Mouse (Mus musculus): ENCODE data around the gene Filip1l.

Gene Filip1l

DNA sequence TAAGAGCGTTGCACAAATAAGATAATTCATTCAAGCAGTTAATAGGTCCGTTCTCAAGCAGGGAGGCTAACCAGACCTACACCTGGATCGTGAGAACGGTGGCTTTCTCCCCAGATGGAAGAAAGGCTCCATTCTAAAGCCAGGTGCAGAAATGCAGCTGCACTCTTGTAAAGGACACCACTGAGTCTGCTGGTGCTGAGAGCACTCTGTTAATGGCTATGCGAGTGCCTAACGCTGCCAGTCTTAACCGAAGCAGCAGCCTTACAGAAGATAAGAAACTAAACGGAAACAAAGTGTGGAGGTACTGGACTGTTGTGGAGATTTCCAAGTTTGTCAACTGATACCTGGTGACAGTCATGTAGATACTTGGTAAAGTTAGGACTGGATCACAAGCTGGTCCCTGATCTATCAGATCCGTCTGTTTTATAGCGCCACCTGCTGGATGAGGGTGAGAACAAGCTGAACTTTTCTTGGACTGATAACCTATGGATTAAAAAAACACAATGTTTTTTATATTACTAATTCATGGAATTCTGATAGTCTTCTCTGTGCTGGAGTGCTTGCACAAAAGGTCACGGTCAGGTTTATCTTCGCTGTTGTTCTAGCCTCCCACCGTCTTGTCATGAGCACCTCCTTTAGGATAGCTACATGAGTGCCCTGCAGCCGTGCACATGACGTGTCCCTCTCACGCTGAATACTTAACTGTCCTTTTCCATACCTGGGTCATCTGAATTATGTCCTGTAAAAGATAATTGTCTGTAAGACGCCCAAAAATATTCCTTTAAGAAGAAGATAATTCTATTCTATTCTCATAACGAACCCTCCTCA, 45.7 kb downstream of the Filip1l start:
- peak; percentile 51 to 61 for DNase-seq

DNA sequence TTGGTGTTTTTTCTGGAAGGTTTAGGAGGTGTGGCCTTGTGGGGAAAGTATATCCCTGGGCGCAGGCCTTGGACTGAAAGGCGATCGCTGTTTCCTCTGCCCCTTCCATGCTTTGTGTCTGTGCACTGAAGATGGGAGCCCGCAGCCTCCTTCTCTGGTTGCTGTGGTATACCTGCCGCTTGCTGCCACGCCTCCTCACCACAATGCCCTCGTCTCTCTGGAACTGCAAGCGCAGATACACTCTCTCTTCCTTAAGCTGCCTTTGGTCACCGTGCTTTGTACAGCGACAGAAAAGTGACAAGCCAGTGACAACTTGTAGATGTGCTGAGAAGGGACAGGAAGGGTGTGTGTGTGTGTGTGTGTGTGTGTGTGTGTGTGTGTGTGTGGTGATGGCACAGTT, 46.7 kb downstream of the Filip1l start:
- DNase-seq, result no peak

DNA sequence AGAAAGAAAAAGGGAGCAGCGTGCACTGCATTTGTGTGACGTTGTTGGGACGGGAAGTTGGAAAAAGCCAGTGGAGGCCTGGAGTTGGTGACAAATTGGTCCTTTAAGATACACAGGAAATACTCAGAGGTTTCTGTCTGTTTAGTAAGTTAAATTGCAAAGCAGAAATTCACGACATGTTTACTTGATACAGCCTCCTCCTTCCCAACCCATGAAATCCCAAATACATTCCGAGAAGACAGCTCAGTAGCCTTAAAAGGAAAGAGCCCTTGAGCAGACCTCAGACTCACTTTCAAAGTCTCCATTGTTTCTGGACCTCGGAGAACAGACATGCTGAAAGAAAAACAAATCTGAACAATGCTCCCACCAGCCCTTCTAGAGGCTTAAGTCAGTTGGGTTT, 48.8 kb downstream of the Filip1l start:
- no peak for DNase-seq

DNA sequence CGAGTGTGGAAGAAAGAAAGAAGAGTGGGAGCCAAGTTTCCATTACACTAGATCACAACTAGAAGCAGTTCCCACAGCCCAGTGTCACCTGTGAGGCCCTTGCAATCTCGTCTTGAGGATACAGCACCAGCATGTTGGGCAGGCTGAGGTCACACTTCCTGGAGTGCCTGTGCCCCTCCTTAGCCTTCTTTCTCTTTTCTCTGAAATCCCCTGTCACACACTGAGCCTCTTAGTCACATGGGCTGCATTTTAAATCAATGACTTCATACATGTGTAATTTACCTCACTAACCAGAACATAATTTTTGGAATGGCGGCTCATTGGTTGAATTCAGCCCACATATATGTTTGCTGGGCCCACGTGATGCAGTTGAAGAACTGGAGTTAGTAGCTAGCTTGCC, 50.0 kb downstream of the Filip1l start:
- no peak for DNase-seq

DNA sequence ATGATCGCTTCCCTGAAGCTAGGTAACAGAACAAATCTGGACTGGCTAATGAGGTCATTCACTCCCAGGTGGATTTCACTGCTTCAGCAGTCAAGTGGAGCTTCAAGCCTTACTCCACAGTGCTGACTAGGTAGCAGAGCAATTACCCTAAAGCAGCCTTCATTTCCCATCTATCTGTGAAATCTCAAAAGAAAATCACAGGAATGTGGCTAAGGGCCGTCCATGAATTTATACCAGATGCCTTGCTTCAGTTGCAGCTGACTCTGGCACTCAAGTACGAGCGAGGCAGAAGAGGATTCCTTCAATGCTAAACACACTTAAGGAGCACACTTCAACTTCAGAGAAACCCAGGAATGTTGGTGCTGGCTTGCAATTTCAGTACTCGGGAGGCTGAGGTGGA, 50.9 kb downstream of the Filip1l start:
- no peak for DNase-seq

DNA sequence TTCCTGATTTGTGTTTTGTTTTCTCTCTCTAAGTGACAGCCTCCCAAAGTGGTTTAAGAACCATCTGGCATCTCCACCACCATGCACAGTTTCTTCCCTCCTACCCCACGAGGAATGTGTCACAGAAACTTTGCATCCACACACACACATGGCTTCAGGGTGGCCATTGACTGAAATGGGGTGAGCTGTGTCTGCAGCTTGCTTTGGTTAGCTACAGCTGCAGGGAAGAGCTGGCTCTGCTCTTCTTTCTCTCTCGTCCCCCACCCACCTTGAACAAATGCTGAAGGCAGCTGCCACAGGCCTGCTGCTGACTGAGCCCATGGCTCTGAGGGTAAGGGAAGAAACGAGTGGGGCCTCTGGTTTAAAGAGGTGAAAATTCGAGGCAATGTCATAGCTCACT, 59.9 kb downstream of the Filip1l start:
- no peak for DNase-seq

DNA sequence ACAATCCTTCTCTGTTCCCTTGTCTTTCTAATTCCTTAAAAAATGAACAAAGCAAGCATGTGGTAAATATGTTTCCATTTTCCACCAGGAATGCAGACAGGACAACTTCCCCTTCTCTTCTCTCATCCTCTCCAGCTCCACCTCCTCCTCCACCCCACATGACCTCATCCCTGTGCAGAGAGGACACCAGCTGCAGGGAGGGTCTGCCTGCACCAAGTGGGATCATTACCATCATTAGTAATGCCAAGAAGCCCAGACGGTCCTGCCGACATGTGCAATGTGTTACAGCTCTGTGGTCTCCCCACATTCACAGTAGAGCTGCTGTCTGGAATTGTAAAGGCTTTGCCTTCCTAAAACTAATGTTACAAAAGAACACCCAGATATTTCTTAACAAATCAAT, 63.2 kb downstream of the Filip1l start:
- DNase-seq, result no peak

DNA sequence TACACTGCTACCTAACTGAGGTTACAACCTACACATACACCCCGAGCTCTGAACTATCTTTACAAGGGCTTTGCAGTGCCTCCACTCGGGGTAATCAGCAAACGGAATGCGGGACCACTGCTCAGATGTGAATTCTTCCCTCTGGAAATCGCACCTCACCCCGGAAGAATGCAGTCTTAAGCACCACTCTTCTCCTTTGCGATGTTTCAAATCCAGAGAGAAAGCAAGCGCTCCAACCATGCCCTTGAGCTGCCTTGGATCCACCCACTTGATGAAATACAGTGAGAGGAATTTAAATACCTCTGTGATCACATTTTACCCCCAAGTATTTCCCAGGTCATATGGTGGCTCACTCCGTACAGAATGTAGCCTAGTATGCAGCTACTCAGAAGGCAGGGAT, 64.1 kb downstream of the Filip1l start:
- DNase-seq, result no peak

DNA sequence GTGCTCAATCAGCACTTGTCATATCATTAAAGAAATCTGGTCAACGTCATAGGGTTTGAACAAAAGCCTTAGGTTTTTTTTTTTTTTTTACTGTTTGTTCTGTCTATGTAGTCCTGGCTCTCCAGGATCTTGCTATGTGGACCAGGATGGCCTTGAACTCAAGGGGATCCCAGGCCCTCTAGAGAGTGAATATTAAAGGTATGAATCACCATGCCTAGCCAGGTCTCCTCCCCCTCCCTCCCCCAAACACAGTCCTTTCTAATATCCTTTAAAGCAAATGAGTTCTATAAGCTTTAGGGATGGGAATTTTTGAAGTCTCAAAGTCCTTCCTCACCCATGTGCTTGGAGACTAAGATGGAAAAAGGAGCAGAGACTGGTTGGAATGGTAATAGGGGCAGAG, 65.1 kb downstream of the Filip1l start:
- DNase-seq, result no peak

DNA sequence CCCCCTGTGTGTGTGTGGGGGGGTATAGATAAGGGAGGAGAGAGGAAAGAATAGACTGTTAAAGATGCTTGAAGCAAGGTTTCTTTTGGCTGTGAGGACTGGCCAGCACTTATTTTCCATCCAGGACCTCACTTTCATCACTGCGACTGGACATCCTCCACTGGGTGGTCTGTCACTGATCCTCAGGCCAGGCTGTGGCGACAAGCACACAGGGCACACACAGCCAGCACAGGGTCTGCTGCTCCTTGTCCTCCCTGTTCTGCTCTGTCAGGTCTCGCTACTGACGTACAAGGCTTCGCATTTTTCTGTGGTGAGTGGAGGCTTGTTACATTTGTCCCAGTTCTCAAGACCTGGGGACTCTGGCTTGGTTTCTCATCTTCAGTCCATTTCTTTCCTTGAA, 66.4 kb downstream of the Filip1l start:
- no peak for DNase-seq

DNA sequence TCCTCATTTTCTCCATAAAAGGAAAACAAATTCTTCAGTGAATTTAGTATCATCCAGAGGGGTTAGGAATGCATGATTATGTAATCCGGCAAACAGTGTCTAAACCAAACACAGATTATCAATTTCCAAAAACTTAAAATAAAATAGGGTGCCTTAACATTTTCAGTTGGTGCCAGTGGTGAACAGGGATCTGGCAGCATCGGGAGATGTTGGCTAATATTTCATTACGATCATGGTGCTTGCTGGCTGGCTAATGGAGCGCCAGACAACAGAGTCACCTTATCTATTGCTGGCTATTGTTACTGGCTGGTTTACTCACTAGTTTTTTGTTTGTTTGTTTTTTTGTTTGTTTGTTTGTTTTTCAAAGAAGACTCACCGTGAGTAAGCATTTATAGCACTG, 67.0 kb downstream of the Filip1l start:
- DNase-seq, result no peak

DNA sequence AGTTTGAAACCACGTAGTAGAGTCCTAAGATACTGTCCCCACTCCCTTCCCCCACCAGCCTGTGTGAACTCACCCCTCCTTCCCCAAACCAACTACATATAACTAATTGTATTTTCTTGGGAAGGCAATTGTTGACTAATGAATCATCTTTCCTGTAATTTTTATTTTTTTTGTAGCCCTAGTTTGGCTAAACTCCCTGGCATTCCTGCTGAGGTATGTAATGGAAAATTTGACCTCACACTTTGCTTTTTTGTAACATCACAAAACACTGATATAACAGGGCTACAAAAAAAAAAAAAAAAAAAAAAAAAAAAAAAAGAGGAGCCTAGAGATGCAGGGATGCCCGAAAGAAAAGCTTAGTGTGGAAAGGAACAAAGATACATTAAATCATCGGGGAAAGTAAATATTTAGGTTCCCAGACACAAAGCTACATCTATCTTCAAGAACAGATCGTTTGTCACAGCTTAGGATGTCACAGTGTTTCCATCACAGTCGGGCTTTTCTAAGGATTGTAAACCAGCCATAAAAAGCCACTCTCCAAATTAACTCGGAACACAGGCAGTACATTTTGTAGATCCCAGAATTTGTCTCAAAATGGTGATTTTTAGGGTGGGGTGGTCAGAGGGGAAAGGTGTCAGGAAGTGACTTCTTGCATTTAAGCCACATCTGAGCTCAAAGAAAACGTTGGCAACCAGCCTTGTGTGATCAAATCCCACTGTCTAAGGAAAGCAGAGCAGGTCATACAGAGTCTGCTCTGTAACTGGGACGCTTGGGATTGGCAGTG, 68.1 kb downstream of the Filip1l start:
- no peak for DNase-seq

DNA sequence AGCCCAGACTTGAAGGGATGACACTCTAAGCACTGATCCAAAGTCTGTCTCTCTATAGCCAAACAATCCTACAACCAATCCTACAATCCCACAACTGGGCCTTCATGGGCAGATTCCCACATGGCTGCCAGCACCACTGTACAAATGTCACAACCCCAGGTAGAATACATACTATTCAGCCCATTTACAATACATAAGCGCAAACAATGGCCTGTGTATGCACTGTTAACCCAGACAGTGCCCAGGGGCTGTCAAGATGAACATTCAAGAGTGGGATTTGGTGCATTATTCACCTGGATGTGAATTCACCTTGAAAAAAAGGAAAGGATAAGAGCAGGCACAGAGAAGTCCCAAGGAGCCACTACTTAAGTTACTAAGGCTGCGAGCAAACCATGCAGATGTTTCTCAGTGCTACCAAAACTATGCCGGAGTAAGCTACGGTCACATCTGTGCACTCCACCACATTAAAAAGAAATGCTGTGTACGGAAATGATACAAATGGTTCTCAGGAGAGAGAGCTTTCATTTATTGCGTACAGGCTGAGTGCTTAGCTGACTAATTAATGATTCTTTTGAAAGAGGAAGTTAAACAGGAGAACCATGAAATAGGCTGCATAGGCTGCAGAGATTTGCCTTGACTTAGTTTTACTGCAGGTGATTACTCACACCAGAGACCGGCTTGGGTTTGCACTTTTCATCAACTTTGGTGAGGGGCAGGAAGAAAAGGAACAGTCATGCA, 69.0 kb downstream of the Filip1l start:
- no peak for DNase-seq

DNA sequence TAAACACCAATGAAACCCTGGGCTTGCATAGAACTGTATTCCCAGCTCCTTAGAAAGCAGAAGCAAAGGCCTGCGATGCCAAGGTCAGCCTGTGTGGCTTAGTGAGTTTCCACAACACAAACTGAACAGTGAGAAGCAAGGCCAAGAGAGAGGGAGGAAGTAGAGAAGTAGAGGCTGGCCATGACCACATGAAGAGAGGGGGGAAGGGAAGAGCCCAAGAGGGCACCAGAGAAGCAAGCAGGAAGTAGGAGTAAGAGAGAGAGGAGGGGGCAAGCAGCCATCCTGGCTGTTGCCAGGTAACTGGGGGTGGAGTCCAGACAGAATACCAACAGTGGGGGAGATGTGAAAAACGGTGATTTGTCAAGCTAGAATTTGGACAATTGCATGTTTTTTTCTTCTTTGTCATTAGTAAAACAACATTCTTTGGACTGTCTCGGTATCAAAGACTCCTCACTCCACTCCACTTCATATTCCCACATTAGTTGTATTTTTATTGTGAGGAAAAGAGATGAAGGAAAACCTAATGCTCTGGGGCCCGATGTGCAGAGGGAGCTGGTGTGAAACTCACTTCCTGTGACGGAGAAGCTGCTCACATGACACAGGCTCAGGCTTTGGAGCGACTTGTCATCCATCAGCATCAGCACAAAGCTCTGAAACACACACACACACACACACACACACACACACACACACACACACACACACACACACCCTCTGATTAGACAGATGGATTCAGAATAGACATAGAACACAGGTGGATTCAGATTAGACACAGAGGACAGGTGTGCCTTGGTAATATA, 70.3 kb downstream of the Filip1l start:
- DNase-seq, result no peak

DNA sequence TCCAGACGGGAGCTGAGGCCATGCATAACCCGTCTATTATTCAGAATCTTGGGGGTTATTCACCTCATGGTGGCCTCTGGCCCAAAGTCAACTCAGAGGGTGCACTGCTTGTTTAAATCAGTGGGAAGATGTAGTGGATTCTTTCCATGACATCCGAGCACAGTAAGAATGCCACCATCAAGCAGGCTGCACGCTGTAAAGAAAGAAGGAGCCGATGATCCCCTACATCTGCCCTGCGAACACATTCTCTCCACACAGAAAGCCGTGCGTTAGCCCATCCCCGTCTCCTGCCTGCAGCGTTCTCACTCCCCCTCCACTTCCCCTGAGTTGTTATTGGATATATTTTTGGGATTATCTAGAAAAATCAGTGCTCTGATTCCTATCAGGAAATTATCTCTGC, 73.8 kb downstream of the Filip1l start:
- DNase-seq, result no peak

DNA sequence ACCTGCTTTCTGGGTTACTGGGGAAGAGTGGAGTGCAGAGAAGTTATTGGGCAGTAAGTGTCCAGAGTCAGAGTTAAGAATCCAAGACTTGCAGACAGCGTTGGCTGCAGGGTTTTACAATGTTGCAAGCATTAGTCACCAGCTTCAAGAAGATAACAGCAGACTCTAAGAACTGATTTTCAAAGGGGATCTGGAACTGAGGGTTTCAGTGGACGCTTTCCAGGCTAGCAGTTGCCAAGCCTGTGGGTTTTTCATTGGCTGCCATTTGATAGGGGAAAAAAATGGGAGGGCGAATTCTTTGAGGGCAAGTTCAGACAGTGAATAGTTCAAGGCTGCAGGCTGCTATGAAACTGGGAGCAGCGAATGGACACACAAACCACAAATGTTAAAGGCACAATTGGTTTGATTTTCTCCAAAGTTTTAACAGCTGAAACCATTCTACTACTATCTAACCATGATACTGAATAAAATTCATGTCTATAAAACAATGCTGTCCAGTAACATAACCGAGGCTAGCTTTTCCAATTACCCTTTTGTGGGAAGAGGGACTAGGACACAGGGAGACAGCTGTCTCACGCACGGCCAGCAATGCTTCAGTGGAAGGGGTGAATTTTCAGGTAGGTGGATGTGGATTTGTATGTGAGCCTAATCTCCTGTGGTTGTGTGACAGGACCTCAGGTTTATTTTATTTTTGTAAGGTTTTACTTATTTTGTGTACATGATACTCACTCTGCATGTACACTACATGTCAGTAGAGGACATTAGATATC, 74.8 kb downstream of the Filip1l start:
- no peak for DNase-seq

DNA sequence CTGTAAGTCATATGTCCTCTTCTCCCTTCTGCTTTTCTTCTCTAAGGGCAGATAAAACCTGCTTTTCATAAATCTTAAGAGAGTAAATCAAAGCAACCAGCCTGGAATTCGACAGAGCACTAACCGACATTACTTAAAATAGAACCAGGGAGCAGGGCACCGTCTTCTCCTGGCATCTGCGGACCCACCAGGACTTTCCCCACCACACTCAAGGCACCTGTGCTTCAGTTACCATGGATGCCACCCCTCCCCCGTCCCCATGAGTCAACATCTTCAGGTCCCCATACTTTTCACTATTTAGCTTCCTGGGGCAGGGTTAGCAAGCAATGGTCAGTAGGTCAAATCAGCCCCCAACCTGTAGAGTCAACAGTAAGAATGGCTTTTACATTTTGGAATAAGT, 76.1 kb downstream of the Filip1l start:
- DNase-seq, result no peak

DNA sequence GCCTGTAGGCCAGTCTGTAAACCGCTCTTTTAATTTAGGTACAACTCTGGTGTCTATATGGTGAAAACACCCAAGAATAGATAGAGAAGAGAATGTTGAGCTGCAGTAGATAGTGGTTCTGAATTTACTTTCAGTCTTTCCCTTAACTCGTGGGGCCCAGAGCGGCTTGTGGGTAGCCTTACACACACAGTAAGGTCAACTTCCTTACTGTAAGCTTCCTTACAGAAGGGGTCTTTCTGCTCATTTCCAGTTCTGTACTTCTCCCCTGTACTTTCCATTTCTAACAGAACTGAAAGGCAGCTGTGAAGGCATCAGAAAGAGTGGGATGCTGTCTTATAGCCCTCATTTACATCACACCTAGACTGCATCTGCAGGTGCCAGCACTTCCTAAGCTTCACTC, 78.4 kb downstream of the Filip1l start:
- DNase-seq, result no peak

DNA sequence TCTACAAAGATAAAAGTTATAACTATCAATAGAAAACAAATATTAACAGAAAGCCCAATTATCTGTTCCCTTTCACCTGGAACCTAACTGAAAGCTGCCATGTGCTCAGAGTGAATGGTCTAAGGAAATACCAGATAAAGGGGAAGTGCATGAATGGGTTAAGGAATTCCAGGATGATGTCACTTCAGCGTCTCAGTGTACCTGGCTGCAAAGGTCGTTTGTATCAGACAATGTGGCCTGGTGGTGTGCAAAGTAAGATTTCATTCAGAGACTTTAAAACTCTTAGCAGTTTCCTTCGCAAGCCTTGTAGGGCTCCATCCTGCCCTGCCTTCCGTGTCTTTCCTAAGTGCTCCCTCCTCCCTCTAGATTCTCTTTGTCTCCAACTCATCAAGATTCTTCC, 80.3 kb downstream of the Filip1l start:
- DNase-seq, result no peak

DNA sequence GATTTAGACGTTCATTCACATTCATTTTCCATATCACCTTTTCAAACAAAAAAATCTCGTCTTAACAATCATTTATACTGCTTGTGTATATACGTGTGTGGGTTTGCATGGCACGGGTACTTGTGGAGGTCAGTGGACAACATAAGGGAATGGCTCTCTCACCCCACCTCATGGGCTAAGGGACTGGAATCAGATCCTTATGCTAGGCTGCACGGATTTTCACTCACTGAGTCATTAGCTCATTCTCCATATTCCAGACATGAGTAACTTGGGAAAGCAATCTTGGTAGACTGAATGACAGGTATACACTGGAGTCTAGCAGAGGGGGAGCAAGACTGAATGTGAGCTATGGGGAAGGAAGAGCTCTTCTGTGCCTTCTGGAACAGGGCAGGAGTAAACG, 80.8 kb downstream of the Filip1l start:
- DNase-seq, result no peak

DNA sequence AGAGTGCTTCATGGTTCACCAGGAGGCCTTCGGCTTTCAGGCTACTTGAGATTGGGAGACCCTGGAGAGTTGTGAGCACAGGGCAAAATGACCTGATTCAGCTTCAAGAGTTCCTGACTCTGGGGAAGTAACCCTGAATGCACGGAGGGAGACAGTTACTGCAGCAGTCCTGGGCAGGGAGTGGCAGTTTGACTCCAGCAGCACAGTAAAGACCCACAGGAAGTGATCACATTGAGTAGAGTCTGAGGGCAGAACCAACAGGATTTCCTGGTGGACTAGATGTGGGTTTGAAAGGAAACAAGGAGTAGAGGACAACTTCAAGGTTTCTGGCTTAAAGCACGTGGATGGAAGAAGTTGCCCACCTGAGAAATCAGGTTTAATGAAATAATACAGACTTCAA, 81.7 kb downstream of the Filip1l start:
- DNase-seq, result no peak

All from cerebellum, adult 18-20 months (tissue).